Mouse (Mus musculus) olfactory bulb, adult 2 months (tissue): ENCODE results near the gene Gm7138.
"Not testable (repeated sequence)": the region's sequence is repeated elsewhere in the genome, so short reads cannot be mapped to it uniquely, and the experiment has no call there.

Source experiments
- CTCF ChIP-seq: fragments of 200-500 bp; IDR thresholded peaks from 2 replicates; pipeline ENCODE4 v1.5.1; 2012; ENCODE audit warnings: low read depth, mild to moderate bottlenecking, low read length, moderate library complexity; ENCODE audit not compliant: insufficient read depth
- POLR2A ChIP-seq: fragments of 200-500 bp; IDR thresholded peaks from 2 replicates; pipeline ENCODE4 v1.6.1; 2012; ENCODE audit warnings: mild to moderate bottlenecking, low read depth, low read length, moderate library complexity; ENCODE audit not compliant: insufficient read depth

- TF ChIP-seq POLR2A, CTCF: not testable (repeated sequence)
Observed at GRCm38 (mm10) chr10:77772142-77772541, 4.6 kb downstream of the Gm7138 start.
